Mouse (Mus musculus) cerebellum, adult 2 months (tissue): Measurements from ENCODE around the gene Brap. TPM values are rescaled to one million over a fixed set of nuclear protein-coding genes. Genes with fewer than 3 reads are reported as not detected.
"Not testable (repeated sequence)": the region's sequence is repeated elsewhere in the genome, so short reads cannot be mapped to it uniquely, and the experiment has no call there.

ENCODE experiments used
- DNase-seq, 2 experiments: peaks; one replicate each; pipeline ENCODE4 v3.0.0; 2021
- H3K27ac ChIP-seq: fragments of 200-500 bp; 2 replicates; pipeline ENCODE4 v1.5.1; 2012; ENCODE audit warnings: low read length, control low read depth, inconsistent platforms; ENCODE audit not compliant: insufficient read depth
- H3K27me3 ChIP-seq: fragments of 200-500 bp; 2 replicates; pipeline ENCODE4 v1.6.1; 2012; ENCODE audit warnings: inconsistent platforms, mild to moderate bottlenecking, low read length, moderate library complexity; ENCODE audit not compliant: control insufficient read depth, insufficient read depth
- H3K4me1 ChIP-seq: fragments of 200-500 bp; 2 replicates; pipeline ENCODE4 v1.6.1; 2011; ENCODE audit warnings: low read length; ENCODE audit not compliant: control insufficient read depth, insufficient read depth
- H3K4me3 ChIP-seq: fragments of 200-500 bp; replicated peaks from 2 replicates; pipeline ENCODE3; 2011; ENCODE audit warnings: mild to moderate bottlenecking, low read depth, low read length, control low read depth; ENCODE audit not compliant: insufficient read depth
- CTCF ChIP-seq: fragments of 200-500 bp; IDR thresholded peaks from 2 replicates; pipeline ENCODE4 v1.5.1; 2011; ENCODE audit warnings: low read depth, mild to moderate bottlenecking, control low read depth, low read length, moderate library complexity, borderline replicate concordance; ENCODE audit not compliant: insufficient read depth
- POLR2A ChIP-seq: fragments of 200-500 bp; IDR thresholded peaks from 2 replicates; pipeline ENCODE4 v1.6.1; 2011; ENCODE audit warnings: low read length, control low read depth, borderline replicate concordance; ENCODE audit not compliant: insufficient read depth
- WGBS: fragments of 180-500 bp; shearing (Covaris S2); methylation state at CpG from one replicate; pipeline ENCODE4 v1.1.7; 2018; 5-methylcytosine and 5-hydroxymethylcytosine counted together
- polyA plus RNA-seq: library from polyadenylated mRNA; depleted of rRNA; stranded (reverse); fragments of >200 nt; gene quantifications from 2 replicates; pipeline ENCODE4 v1.2.3, GENCODE M21; 2012; rRNA removed

Brap gene
- 51.2 and 54.4 TPM in 2 replicates for polyA plus RNA-seq

- no peak for TF ChIP-seq CTCF
- TF ChIP-seq POLR2A = peak; percentile 98
- Histone ChIP-seq H3K27ac (peak within 1 kb of the TSS; percentile 80), H3K27me3 (no peaks in the 10 kb centered on the region), H3K4me3 (peak within 1 kb of the TSS; percentile 82), H3K4me1 (peaks cover 8% of the 10 kb centered on the region; the same call in 1 of the 2 replicates)
- under 1% methylated on average over 85 of the region's 85 CpGs for WGBS
- peak; percentile 97 for DNase-seq
Observed at GRCm38 (mm10) chr5:121660059-121660896, at the start of gene Brap, which contains the start of gene Acad10. Gene Brap (plus strand): TSS chr5:121660563. Gene Acad10 (minus strand): TSS chr5:121660514.

- no peak for TF ChIP-seq POLR2A
- no peak for TF ChIP-seq CTCF
- H3K4me1 ChIP-seq = no peaks in the 10 kb centered on the region; the same call in 1 of the 2 replicates
- H3K27me3 ChIP-seq = no peaks in the 10 kb centered on the region
- no peak for DNase-seq
- H3K4me3 ChIP-seq = no peak overlapping the region
- no peak overlapping the region for H3K27ac ChIP-seq
- 85% methylated on average over 6 of the region's 6 CpGs for WGBS
Observed at GRCm38 (mm10) chr5:121612036-121612435, 48.3 kb upstream of the Brap start.

- not testable (repeated sequence) for DNase-seq, H3K27me3 ChIP-seq, H3K4me1 ChIP-seq, H3K27ac ChIP-seq, H3K4me3 ChIP-seq
- 85% methylated on average over 3 of the region's 3 CpGs for WGBS
Observed at GRCm38 (mm10) chr5:121614921-121615320, 45.4 kb upstream of the Brap start.

- H3K27me3 ChIP-seq = no peaks in the 10 kb centered on the region
- peak; percentile 90 to 91 for DNase-seq
- peaks cover 6% of the 10 kb centered on the region for H3K4me1 ChIP-seq
- TF ChIP-seq CTCF (no peak; the same call in 1 of the 2 replicates), POLR2A (peak; percentile 99)
- WGBS = under 1% methylated on average over 58 of the region's 58 CpGs
- peak within 1 kb of the TSS; percentile 88 for H3K4me3 ChIP-seq
- peak within 1 kb of the TSS; percentile 94 for H3K27ac ChIP-seq
Observed at GRCm38 (mm10) chr5:121618592-121619513, 41.5 kb upstream of the Brap start, which contains the start of gene Acad12. Gene Acad12 (minus strand): TSS chr5:121618938.

GRCm38 (mm10) chr5:121621102-121621501 lies 39.3 kb upstream of the Brap start:
- Histone ChIP-seq H3K27ac (no peak overlapping the region), H3K27me3 (no peaks in the 10 kb centered on the region), H3K4me1 (peaks cover 6% of the 10 kb centered on the region), H3K4me3 (no peak overlapping the region)
- no peak for DNase-seq
- 93% methylated on average over 5 of the region's 5 CpGs for WGBS
- TF ChIP-seq POLR2A = no peak
- no peak for TF ChIP-seq CTCF

GRCm38 (mm10) chr5:121623241-121623640 lies 37.1 kb upstream of the Brap start:
- H3K4me1 ChIP-seq = peaks cover 6% of the 10 kb centered on the region
- H3K27me3 ChIP-seq = no peaks in the 10 kb centered on the region
- no peak overlapping the region for H3K4me3 ChIP-seq
- H3K27ac ChIP-seq = no peak overlapping the region
- WGBS = 87% methylated on average over 3 of the region's 3 CpGs
- TF ChIP-seq CTCF = no peak
- no peak for TF ChIP-seq POLR2A
- DNase-seq = no peak

GRCm38 (mm10) chr5:121627871-121628270 lies 32.5 kb upstream of the Brap start:
- Histone ChIP-seq H3K27ac (no peak overlapping the region), H3K4me3 (no peak overlapping the region), H3K27me3 (no peaks in the 10 kb centered on the region), H3K4me1 (no peaks in the 10 kb centered on the region)
- WGBS = 0% methylated on average over 1 of the region's 1 CpGs
- peak; percentile 77 for TF ChIP-seq CTCF
- TF ChIP-seq POLR2A = no peak
- peak; percentile 50 to 73 for DNase-seq

GRCm38 (mm10) chr5:121631106-121631647 lies 29.2 kb upstream of the Brap start:
- not testable (repeated sequence) for H3K27ac ChIP-seq, H3K4me1 ChIP-seq, DNase-seq, H3K4me3 ChIP-seq, H3K27me3 ChIP-seq
- WGBS = 42% methylated on average over 8 of the region's 9 CpGs
